Mouse (Mus musculus) MEL (cell line): Measurements from ENCODE around the gene Tha1.

Source experiments
- CTCF ChIP-seq, 3 experiments: IDR thresholded peaks in 2 of 3; conservative IDR thresholded peaks in 1 of 3; 2 replicates each; pipeline ENCODE4 v1.5.1; 2011 to 2012; ENCODE audit warnings: low read length in 3 of 3, low read depth in 2 of 3, mild to moderate bottlenecking in 2 of 3, improper control_type of control experiment in 1 of 3, inconsistent platforms in 1 of 3, mixed read lengths in 1 of 3, moderate library complexity in 1 of 3; ENCODE audit not compliant: control insufficient read depth in 1 of 3, insufficient read depth in 1 of 3, poor library complexity in 1 of 3, severe bottlenecking in 1 of 3
- E2F4 ChIP-seq: IDR thresholded peaks from 2 replicates; pipeline ENCODE4 v1.6.1; 2011; ENCODE audit warnings: low read depth, low read length, improper control_type of control experiment, borderline replicate concordance
- MAFK ChIP-seq: IDR thresholded peaks from 2 replicates; pipeline ENCODE4 v1.6.1; 2011; ENCODE audit warnings: low read depth, mild to moderate bottlenecking, low read length, improper control_type of control experiment, borderline replicate concordance
- MAX ChIP-seq: IDR thresholded peaks from 2 replicates; pipeline ENCODE4 v1.6.1; 2011; ENCODE audit warnings: low read length, improper control_type of control experiment
- POLR2A ChIP-seq, 2 experiments: IDR thresholded peaks; 2 replicates each; pipeline ENCODE4 v1.6.1; 2011 to 2012; ENCODE audit warnings: low read length in 2 of 2, mild to moderate bottlenecking in 2 of 2, control low read depth in 1 of 2, improper control_type of control experiment in 1 of 2, low read depth in 1 of 2, moderate library complexity in 1 of 2; ENCODE audit not compliant: control insufficient read depth in 1 of 2, insufficient read depth in 1 of 2, poor library complexity in 1 of 2
- POLR2AphosphoS2 ChIP-seq: IDR thresholded peaks from 2 replicates; pipeline ENCODE4 v1.6.1; 2011; ENCODE audit warnings: low read length, improper control_type of control experiment
- SIN3A ChIP-seq: IDR thresholded peaks from 2 replicates; pipeline ENCODE4 v1.6.1; 2012; ENCODE audit warnings: low read length, improper control_type of control experiment, inconsistent platforms
- USF1 ChIP-seq: IDR thresholded peaks from 2 replicates; pipeline ENCODE4 v1.6.1; 2014; ENCODE audit warnings: low read depth, mild to moderate bottlenecking, inconsistent platforms, low read length, improper control_type of control experiment, moderate library complexity
- ZC3H11A ChIP-seq: IDR thresholded peaks from 2 replicates; pipeline ENCODE4 v1.6.1; 2012; ENCODE audit warnings: low read depth, mild to moderate bottlenecking, inconsistent platforms, low read length, improper control_type of control experiment

DNA sequence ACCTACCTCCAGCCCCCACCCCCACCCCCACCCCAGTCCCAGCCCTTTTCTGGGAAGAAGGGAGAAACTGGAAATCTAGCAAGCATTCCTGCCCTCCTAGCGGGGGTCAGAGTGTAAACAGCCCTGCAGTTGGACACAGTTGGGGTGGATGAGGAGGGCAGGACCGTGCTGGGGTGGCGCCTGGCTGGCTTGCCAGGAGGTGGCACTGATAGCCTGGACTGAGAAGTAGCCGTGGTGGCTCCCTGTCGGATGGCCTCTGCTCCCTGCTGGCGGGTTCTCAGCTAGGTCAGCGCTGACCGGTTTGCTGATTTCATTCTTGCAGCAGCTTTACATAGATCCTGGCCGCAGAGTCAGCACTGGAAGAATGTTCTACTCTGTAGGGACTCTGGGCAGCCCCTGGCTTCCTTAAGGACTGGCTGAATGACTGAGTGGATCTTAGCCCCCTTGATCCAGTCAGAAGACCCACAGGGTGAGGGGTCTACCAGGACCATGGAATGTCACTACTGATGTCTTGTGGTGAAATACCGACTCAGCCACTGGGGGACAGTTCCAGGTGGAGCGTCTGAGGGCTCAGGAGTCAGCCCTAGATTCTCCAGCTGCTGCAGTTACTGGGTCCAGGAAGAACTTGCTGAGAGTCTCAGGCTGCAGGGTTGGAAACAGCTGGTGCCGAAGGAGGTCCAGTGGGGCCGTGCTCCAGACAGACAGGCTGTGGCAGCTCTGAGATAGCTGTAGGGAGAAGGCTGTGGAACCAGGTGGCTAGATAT, 17.4 kb upstream of the Tha1 start:
- TF ChIP-seq MAX (no peak), POLR2A (IDR thresholded peaks at IDR 0.05; ENCODE audit: control insufficient read depth in 1 of 2, insufficient read depth in 1 of 2, low read depth in 1 of 2, low read length in 2 of 2, poor library complexity in 1 of 2) (no peak), MAFK (no peak), E2F4 (no peak), ZC3H11A (no peak), CTCF (IDR thresholded peaks at IDR 0.05 in 2 of 3, conservative IDR thresholded peaks at IDR 0.05 in 1 of 3; ENCODE audit: control insufficient read depth in 1 of 3, insufficient read depth in 1 of 3, low read depth in 2 of 3, low read length in 3 of 3, poor library complexity in 1 of 3, severe bottlenecking in 1 of 3) (no peak), SIN3A (no peak), POLR2AphosphoS2 (no peak), USF1 (no peak)
